Mouse (Mus musculus) T-cell, adult 2 months (primary cell): ENCODE results near the gene Bola1.
A peak's percentile ranks its signal among the peaks of the same experiment; 100 is the strongest.
"Not testable (repeated sequence)": the region's sequence is repeated elsewhere in the genome, so short reads cannot be mapped to it uniquely, and the experiment has no call there.

Experiments used
- DNase-seq: peaks from one replicate; pipeline ENCODE4 v3.0.0; 2022; ENCODE audit warnings: low spot score

The Bola1 gene

GRCm38 (mm10) chr3:96226695-96227648, 7.5 kb upstream of the Bola1 start:
- DNase-seq = no peak

DNA sequence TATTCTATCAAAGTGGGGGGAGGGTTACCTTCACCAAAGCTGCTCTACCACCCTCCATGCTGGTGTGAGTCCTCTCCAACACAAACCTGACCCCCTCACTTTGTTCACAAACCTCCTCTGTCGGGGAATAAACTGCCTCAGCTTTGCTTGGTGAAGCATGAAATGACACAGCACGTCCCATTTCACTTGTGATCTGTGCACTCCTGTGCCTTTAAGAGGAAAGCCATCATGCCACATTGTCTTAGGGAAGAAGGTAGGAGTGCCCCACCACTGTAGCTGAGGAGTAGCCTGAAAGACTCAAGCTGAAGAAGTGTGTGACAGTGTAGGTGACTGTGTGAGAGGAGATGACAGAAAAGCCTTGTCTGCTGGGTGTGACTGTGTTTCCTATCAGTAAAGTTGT, 5.9 kb upstream of the Bola1 start:
- no peak for DNase-seq

- no peak for DNase-seq
Observed at GRCm38 (mm10) chr3:96222774-96223173, 3.3 kb upstream of the Bola1 start.

DNA sequence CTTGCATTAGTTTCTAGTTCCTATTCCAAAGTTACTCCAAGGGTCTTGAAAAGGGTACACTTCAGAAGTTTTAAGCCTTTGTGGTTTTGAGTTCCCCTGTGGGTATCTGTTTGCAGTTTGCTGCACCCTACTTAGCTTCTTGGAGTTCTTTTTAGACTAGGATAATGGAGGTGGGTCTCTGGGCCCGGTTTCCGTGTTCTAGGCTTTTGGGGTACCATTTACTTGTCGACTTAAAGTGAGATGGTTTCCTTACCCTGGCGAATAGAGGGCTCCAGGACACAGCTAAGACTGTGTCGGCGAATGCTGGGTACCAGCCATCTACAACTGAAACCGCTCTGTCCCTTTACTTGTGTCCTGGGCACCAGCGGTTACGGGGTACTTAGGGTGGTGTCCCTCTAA, 2.1 kb upstream of the Bola1 start:
- no peak for DNase-seq

DNA sequence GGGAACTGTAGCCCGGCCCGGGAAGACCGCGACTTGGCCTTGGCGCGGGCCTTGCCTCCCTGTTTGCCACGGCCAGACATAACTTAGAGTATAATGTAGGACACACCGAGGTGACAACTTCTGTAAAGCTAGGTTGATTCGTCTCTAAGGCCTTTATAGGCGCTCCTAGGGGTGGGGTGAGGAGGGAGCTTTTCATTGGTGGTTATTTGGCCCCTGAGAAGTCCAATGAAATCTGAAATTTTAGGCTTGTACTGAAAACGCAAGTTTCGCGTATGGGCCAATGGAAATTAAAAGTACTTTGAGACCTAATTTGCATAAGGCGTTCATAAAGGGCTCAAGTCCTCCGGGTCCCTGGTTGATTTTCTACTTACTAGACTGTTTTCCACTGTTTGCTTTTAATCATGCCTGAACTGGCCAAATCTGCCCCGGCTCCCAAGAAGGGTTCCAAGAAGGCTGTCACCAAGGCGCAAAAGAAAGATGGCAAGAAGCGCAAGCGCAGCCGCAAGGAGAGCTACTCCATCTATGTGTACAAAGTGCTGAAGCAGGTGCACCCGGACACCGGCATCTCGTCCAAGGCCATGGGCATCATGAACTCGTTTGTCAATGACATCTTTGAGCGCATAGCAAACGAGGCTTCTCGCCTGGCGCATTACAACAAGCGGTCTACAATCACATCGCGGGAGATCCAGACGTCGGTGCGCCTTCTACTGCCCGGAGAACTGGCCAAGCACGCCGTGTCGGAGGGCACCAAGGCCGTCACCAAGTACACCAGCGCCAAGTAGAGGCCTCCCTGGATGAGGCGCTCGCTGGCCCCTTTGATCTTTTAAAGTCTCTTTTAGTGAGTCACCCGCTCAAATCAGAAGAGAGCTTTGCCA, 1.5 kb upstream of the Bola1 start, which contains the start of the genes Hist2h2ac and Hist2h2be:
Gene Hist2h2ac, minus strand, starts transcription at position 116 of the 875 bp plus-strand sequence.
Gene Hist2h2be, plus strand, starts transcription at position 355 of the 875 bp plus-strand sequence.
- DNase-seq = peak; percentile 85

- DNase-seq = not testable (repeated sequence)
Observed at GRCm38 (mm10) chr3:96220131-96220764, 739 bp upstream of the Bola1 start.

DNA sequence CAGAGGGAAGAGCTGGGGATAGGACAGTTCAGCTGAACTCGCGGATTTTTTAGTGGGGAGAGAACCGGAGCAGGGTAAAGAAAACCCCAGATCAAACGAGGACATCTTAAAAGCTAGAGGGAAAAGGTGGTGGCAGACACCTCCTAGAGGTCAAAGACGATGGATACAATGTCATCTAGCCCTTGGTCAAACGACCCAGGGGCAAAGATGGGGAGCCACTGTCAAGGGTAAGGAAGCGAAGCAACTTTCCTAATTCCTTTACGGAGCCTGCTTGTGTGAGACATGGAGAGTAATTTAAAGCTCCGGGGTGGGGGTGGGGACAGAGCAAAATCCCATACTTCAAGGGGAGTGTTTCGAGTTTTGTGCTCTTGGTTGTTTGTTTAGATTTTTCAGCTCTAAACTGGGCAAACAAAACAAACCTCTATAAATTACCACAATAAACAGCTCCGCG, 293 bp downstream of the Bola1 start:
- DNase-seq = peak; percentile 54

DNA sequence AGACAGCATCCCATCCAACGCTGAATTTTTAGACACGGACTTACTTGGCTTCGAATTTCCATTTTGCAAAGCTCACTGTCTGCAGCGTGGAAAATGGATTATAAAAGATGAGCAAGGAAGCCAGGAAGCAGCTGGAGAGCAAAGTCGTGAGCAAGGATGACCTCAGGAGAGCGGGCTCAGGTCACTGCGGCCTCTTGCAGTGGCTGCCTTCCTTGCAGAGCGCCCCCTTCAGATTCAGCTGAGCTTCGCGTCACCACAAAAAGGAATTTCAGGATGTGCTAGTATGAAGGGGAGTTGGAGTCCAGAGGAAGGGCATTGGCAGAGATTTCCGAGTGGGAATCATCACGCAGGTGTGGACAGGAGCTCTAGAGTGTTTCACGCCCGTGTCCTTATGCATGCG, 10.3 kb downstream of the Bola1 start:
- DNase-seq = no peak

DNA sequence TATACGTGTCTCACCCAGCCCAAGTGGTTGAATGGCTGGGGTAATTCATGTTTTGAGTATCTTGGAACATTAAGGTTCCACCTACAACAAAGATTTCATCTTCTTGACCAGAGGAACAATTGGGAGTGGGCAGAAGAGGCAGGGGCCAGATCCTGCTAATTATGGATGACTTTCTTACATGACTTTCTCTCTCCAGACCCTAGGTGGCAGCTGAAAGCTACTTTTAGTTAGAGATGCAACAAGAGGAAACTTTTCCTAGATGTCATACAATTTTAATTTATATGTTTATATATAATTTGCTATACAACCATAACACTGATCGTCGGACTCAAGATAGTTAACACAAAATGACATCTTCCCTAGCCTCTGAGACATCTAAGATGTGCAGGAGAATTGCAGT, 11.7 kb downstream of the Bola1 start:
- DNase-seq = no peak

DNA sequence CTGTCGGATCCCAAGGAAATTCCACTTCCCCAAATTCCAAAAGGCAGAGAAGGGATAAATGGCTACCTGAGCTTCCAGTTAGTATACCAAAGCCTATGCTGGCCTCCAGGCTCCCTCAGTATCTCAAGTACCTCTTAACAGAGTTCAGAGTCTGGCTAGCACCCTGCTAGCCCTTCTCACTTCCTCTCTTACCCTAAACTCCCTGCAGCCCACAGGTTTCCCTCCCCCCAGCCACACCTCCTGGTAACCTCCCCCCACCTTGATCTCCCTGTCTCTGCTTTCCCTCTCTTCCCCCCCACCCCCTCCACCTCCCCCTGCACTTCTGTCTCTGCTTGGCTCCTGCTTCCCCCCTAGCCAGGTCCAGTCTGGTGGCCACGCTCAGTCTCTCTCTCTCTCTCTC, 19.8 kb downstream of the Bola1 start:
- no peak for DNase-seq

DNA sequence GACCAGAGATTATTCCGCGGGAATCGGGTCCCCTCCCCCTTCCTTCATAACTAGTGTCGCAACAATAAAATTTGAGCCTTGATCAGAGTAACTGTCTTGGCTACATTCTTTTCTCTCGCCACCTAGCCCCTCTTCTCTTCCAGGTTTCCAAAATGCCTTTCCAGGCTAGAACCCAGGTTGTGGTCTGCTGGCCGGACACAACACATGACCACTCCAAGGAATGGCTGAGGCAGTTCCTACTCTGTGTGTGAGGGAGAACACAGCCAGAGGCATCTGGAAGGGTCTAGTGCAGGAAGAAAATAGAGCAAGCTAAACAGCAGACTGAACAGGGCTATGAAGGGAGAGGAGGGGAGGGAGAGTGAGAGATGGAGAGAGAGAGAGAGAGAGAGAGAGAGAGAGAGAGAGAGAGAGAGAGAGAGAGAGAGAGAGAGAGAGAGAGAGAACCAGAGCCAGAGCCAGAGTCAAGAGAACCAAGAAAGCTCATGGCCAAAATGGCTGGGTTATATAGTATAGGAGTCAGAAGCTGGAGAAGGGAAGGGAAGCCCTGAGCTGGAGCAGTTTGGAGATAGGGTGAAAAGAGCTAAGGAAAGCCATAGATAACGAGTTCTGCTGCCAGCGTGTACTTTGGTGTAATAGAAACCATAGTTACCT, 20.8 kb downstream of the Bola1 start:
- DNase-seq = not testable (repeated sequence)

GRCm38 (mm10) chr3:96198181-96198580, 21.3 kb downstream of the Bola1 start:
- DNase-seq = peak; percentile 85

DNA sequence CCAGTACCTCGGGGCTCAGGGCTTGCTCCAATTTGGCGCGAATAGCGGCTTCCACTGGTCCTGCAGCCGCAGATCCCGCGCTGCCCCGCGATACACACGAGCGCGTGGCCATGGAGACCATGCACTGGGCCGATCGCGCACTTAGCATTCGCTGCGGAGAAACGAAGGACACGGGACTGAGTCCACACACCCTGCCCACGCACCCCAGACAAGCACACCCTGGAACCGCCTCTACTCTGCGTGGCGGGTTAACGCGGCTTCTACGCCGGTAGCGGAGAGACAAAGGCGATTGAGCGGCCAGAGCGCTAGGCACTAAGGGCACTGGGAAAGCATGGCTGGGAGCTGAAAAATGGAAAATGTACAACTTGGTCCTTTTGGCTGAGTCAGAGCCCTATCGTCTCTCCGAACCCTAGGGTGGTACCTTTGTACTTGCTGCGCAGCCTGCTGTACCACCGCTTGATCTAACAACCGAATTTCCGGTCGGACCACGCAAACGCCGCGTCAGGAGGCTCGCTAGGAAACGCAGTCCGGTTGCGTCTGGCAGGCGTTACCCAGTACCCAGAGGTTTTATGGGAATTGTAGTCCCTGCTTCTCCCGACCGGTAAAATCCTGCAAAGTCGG, 22.3 kb downstream of the Bola1 start:
- DNase-seq = peak; percentile 92

DNA sequence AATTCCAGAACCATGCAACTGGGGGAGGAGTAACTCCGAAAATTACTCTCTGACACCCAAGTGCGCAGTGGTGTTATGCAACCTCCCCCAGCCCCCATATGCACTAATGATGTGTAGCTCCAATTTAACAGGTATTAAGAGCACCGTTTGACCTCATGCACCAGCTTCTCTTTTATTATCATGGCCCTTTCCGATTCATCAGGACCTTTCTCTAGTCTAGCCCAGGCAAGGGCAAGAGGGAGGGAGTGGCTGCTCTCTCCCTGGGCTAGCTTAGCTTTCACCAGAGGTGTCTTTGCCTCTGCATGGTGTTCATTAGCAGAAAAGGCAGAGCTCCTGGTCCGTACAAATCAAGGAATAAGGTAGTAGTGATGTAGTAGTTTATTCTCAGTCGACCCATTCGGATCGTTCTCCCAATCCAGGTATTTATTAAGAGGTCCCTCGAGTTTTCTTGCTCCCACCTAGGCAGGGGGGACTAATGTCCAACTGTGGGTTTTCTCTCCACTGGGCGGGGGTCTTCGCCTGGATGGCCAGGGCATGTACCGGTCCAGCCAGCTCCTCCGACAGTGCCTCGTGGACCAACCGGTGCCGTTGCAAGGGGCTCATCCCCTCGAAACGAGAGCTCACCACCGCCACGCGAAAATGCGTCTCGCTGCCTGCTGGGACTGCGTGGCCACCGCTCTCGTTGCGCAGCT, 22.9 kb downstream of the Bola1 start:
- DNase-seq = no peak

GRCm38 (mm10) chr3:96195616-96196313, 23.7 kb downstream of the Bola1 start:
- no peak for DNase-seq

- DNase-seq = peak; percentile 48
Observed at GRCm38 (mm10) chr3:96194966-96195365, 24.5 kb downstream of the Bola1 start.

DNA sequence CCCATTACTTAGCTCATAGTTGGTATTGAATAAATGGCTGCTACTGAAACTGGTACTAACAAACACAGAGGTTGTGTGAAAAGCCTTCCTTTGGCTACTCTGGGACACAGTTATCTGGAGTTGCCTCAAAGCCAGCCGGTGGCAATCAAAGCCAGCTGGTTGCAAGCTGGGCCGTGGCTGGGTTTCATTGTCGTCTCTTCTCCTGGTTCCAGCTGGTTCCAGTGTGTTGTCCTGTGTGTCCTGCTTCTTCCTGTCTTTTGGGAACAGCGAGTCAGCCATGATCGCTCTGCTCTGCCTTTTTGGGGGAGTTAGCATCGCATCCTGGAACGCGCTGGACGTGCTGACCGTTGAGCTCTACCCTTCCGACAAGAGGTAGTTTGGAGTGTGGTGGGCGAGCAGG, 26.5 kb downstream of the Bola1 start:
- no peak for DNase-seq

GRCm38 (mm10) chr3:96182382-96182776, 37.1 kb downstream of the Bola1 start:
- no peak for DNase-seq

- no peak for DNase-seq
Observed at GRCm38 (mm10) chr3:96181510-96182381, 37.8 kb downstream of the Bola1 start.
